Mouse (Mus musculus) G1E (cell line): ENCODE measurements at regions not wholly inside any gene's neighbourhood (a gene's known extent, or its start where the extent isn't known, plus 50 kb on each side); places are given as distances from the start of the nearest gene placed in this dataset.

ENCODE experiments used
- CTCF ChIP-seq: IDR thresholded peaks from 2 replicates; pipeline ENCODE4 v1.5.1; 2012; ENCODE audit warnings: low read depth, low read length, inconsistent platforms, mixed read lengths
- GATA1 ChIP-seq: IDR thresholded peaks from 2 replicates; pipeline ENCODE4 v1.6.1; 2012; ENCODE audit warnings: borderline replicate concordance, low read length, inconsistent platforms, mixed read lengths

GRCm38 (mm10) chr1:137906883-137907282 lies 268.6 kb downstream of the Ptprc start:
- TF ChIP-seq CTCF (no peak), GATA1 (no peak)
